Mouse (Mus musculus) heart, adult 2 months (tissue): ENCODE results near the gene Gm19345. TPM values are rescaled to one million over a fixed set of nuclear protein-coding genes. Genes with fewer than 3 reads are reported as not detected.

Source experiments
- DNase-seq, 2 experiments: peaks; one replicate each; pipeline ENCODE4 v3.0.0; 2021
- H3K27ac ChIP-seq: fragments of 200-600 bp; 2 replicates; pipeline ENCODE4 v1.8.1; 2022
- H3K27me3 ChIP-seq: fragments of 200-500 bp; 2 replicates; pipeline ENCODE4 v1.6.1; 2012; ENCODE audit warnings: mild to moderate bottlenecking, low read length, inconsistent platforms, mixed read lengths; ENCODE audit not compliant: control insufficient read depth, insufficient read depth
- H3K36me3 ChIP-seq: fragments of 200-500 bp; 2 replicates; pipeline ENCODE4 v1.6.1; 2012; ENCODE audit warnings: low read length, inconsistent platforms; ENCODE audit not compliant: control insufficient read depth, insufficient read depth
- H3K4me1 ChIP-seq: fragments of 200-500 bp; 2 replicates; pipeline ENCODE4 v1.6.1; 2011; ENCODE audit warnings: low read length; ENCODE audit not compliant: control insufficient read depth, insufficient read depth
- H3K4me3 ChIP-seq: fragments of 200-600 bp; 2 replicates; pipeline ENCODE4 v1.8.1; 2022
- H3K79me2 ChIP-seq: fragments of 200-500 bp; replicated peaks from 2 replicates; pipeline ENCODE4 v1.6.1; 2012; ENCODE audit warnings: mild to moderate bottlenecking, inconsistent platforms, low read length, moderate library complexity, mixed read lengths; ENCODE audit not compliant: control insufficient read depth, insufficient read depth
- H3K9ac ChIP-seq: fragments of 200-500 bp; 2 replicates; pipeline ENCODE4 v1.6.1; 2012; ENCODE audit warnings: low read depth, mild to moderate bottlenecking, control low read depth, inconsistent platforms, low read length, mixed read lengths
- CTCF ChIP-seq: fragments of 200-600 bp; IDR thresholded peaks from 2 replicates; pipeline ENCODE4 v1.8.1; 2022; ENCODE audit warnings: antibody characterized with exemption, mild to moderate bottlenecking, moderate library complexity
- EP300 ChIP-seq: fragments of 200-500 bp; IDR thresholded peaks from 2 replicates; pipeline ENCODE4 v1.6.1; 2011; ENCODE audit warnings: low read depth, low read length, control low read depth; ENCODE audit not compliant: insufficient read depth
- POLR2A ChIP-seq: fragments of 200-500 bp; IDR thresholded peaks from 2 replicates; pipeline ENCODE4 v1.6.1; 2011; ENCODE audit warnings: mild to moderate bottlenecking, low read depth, low read length, control low read depth; ENCODE audit not compliant: insufficient read depth
- WGBS: fragments of 180-500 bp; shearing (Covaris S2); methylation state at CpG from one replicate; pipeline ENCODE4 v1.1.7; 2018; 5-methylcytosine and 5-hydroxymethylcytosine counted together
- intact Hi-C: fragments of 180-260 bp; cut with DNase I; formaldehyde crosslinking; loops from one replicate; pipeline ENCODE4 v1.15.1; 2025
- polyA plus RNA-seq: library from polyadenylated mRNA; depleted of rRNA; stranded (reverse); fragments of >200 nt; gene quantifications from 2 replicates; pipeline ENCODE4 v1.2.3, GENCODE M21; 2012
- total RNA-seq, 2 experiments: library from RNA; stranded (reverse); gene quantifications; 2 replicates each; pipeline ENCODE4 v1.2.3; 2021

The Gm19345 gene
- total and polyA plus RNA-seq, 3 experiments, result not detected

DNA sequence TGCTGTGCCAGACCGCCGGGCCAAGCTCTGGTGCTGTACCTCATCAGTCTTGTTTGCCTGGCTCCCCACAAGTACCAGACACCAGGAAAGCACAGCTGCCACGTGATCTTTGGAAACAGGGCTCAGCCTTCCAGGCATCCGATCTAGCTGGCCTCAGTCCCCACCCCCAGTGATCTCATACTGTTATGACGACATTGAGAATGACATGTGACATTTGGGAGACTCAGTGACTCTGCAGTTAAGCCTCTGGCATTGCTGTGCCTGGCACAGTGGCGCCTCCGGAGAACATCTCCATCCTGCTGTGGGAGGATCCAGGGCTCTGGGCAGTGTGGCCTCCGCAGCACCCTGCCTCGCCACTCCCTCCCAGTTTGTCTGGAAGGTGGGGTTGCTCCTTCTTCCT lies 20.0 kb upstream of the Gm19345 start:
- Histone ChIP-seq H3K27ac (no peak overlapping the region), H3K4me3 (no peak overlapping the region), H3K79me2 (no peaks in the 10 kb centered on the region), H3K4me1 (peaks cover 9% of the 10 kb centered on the region), H3K36me3 (no peaks in the 10 kb centered on the region), H3K9ac (no peak overlapping the region), H3K27me3 (no peaks in the 10 kb centered on the region)
- DNase-seq, result no peak
- intact Hi-C loops, result no loop called here
- WGBS, result 39% methylated on average over 9 of the region's 9 CpGs
- TF ChIP-seq EP300 (no peak), CTCF (no peak), POLR2A (no peak)

DNA sequence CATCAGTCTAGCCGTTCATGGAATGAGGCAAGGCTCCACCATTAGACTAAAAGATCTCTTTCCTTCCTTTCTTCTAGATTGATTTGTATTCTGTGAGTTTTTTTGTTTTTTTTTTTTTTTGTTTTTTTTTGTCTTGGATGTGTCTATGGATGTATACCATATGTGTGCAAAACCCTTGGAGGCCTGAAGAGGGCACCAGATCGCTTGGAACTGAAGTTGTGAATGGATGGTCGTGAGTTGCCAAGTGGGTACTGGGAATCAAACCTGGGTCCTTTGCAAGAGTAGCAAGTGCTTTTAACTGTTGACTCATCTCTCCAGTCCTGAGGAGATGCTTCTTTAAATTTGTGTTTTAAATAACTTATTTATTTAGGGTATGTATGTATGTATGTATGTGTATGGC lies 17.7 kb upstream of the Gm19345 start:
- 72% methylated on average over 3 of the region's 3 CpGs for WGBS
- H3K4me3 ChIP-seq, result no peak overlapping the region
- no peak overlapping the region for H3K9ac ChIP-seq
- H3K27ac ChIP-seq, result no peak overlapping the region
- no peak for DNase-seq
- H3K4me1 ChIP-seq, result peaks cover 9% of the 10 kb centered on the region
- no peaks in the 10 kb centered on the region for H3K27me3 ChIP-seq
- no peaks in the 10 kb centered on the region for H3K36me3 ChIP-seq
- TF ChIP-seq CTCF (peak; percentile 46), POLR2A (no peak), EP300 (no peak)
- intact Hi-C loops, result no loop called here
- no peaks in the 10 kb centered on the region for H3K79me2 ChIP-seq

DNA sequence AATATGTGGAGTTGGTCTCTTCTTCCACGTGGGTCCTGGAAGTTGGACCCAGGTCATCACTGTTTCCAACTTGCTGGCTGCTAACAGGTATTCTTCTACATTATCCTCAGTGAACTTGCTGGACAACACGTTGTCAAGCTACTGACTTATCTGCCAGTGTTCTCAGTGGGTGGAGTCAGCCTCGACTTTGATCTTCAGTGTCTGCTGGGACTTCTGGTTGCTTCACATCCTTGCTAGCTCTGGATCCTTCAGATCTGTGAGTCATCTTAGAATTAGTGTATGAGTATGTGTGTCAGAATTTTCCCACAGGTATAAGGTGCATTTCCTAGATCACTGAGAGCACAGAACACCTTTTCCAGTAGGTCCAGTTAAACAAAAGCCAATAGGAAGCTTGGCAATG lies 15.0 kb upstream of the Gm19345 start:
- H3K27me3 ChIP-seq, result no peaks in the 10 kb centered on the region
- no peaks in the 10 kb centered on the region for H3K36me3 ChIP-seq
- no peak overlapping the region for H3K9ac ChIP-seq
- TF ChIP-seq CTCF, result no peak
- TF ChIP-seq EP300, result no peak
- TF ChIP-seq POLR2A, result no peak
- no peak overlapping the region for H3K4me3 ChIP-seq
- WGBS, result 43% methylated on average over 3 of the region's 3 CpGs
- no peaks in the 10 kb centered on the region for H3K4me1 ChIP-seq
- intact Hi-C loops, result no loop called here
- H3K79me2 ChIP-seq, result no peaks in the 10 kb centered on the region
- H3K27ac ChIP-seq, result no peak overlapping the region
- no peak for DNase-seq

DNA sequence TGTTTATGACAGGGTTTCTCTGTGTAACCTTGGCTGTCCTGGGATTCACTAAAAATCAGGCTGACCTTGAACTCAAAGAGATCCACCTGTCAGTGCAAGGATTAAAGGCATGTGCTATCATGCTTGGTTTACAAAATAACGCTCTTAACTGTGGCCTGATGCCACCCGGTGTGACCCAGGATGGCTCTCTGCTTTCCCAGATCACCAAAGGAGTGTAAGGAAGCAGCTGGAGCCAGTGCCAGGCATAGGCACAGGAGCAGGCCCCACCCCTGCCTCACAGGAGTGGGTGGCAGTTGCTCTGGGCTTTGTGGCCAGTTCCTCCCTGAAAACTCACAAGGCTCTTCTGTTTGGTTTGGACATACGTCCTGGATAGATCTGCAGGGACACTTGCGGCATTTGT lies 11.4 kb upstream of the Gm19345 start:
- Histone ChIP-seq H3K4me1 (no peaks in the 10 kb centered on the region; the same call in 1 of the 2 replicates), H3K79me2 (no peaks in the 10 kb centered on the region), H3K27me3 (no peaks in the 10 kb centered on the region), H3K36me3 (no peaks in the 10 kb centered on the region), H3K4me3 (no peak overlapping the region), H3K27ac (no peak overlapping the region), H3K9ac (no peak overlapping the region)
- WGBS, result 64% methylated on average over 4 of the region's 4 CpGs
- intact Hi-C loops, result loop anchor here (5.0 kb wide), 1 partner anchor 88 kb away; the partner anchor contains the start of gene Nectin2
- DNase-seq, result no peak
- TF ChIP-seq CTCF (no peak), EP300 (no peak), POLR2A (no peak)

DNA sequence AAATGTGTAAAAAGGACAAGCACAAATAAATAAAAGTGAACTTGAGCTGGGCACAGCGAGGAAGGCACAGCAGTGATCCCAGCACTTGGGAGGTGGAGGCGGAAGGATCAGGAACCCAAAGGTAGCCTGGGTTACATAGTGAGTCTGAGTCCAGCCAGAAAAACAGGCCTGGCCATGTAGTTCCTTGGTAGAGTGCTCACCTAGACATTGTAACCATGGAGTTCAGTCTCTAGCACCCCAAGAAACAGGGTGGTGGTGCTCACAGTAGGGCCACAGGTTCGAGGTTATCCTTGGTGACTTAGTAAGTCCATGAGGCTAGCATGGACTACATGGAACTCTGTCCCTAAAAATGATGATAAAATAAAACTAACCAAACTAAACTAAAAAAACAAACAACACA lies 10.9 kb upstream of the Gm19345 start:
- TF ChIP-seq POLR2A (no peak), EP300 (no peak), CTCF (no peak)
- no peak overlapping the region for H3K4me3 ChIP-seq
- intact Hi-C loops, result loop anchor here (5.0 kb wide), 1 partner anchor 89 kb away; the partner anchor contains the start of gene Nectin2
- H3K36me3 ChIP-seq, result no peaks in the 10 kb centered on the region
- no peaks in the 10 kb centered on the region for H3K79me2 ChIP-seq
- no peaks in the 10 kb centered on the region for H3K27me3 ChIP-seq
- WGBS, result 85% methylated on average over 3 of the region's 3 CpGs
- no peak for DNase-seq
- no peak overlapping the region for H3K9ac ChIP-seq
- H3K27ac ChIP-seq, result no peak overlapping the region
- no peaks in the 10 kb centered on the region; the same call in 1 of the 2 replicates for H3K4me1 ChIP-seq

DNA sequence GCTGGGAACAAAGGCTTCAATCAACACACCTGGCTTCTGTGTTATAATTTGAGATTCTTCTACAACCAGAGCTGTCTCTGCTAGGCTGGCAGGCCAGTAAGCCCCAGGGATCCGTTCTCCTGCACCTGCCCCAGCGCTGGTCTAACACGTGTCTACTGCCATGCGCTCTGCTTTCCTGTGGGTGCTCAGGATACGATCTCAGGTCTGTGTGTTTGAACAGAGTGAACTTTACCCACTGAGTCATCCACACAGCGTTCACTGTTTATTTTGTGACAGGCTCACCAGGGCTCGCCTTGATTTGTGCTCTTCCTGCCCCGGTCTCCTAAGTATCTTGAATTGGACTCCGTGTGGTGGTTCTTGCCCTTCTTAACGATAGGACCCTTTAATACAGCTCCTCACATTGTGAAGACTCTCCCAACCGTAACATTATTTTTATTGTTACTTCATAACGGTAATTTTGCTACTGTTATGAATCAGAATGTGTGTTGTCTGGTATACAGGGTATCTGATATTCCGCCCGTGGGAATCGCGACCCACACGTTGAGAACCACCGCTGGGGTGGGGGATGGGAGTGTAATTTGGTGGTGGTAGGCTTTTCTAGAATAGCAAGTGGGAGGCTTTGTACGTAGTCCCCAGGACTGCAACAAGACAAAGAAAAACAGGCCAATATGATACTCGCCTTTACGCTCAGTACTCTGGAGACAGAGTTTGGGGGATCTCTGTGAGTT lies 10.0 kb upstream of the Gm19345 start:
- Histone ChIP-seq H3K4me3 (no peak overlapping the region), H3K4me1 (no peaks in the 10 kb centered on the region; the same call in 1 of the 2 replicates), H3K9ac (no peak overlapping the region), H3K27ac (no peak overlapping the region), H3K79me2 (no peaks in the 10 kb centered on the region), H3K36me3 (no peaks in the 10 kb centered on the region), H3K27me3 (no peaks in the 10 kb centered on the region)
- intact Hi-C loops, result loop anchor here (5.0 kb wide), 1 partner anchor 90 kb away; the partner anchor contains the start of gene Nectin2
- TF ChIP-seq CTCF (no peak), POLR2A (no peak), EP300 (no peak)
- WGBS, result 79% methylated on average over 21 of the region's 21 CpGs
- no peak for DNase-seq
